Mouse (Mus musculus) stomach, postnatal 0 days (tissue): ENCODE data around the gene Fars2. TPM values are rescaled to one million over a fixed set of nuclear protein-coding genes. Genes with fewer than 3 reads are reported as not detected.

Source experiments
- ATAC-seq: fragments of 200-750 bp; cut with Nextera tagmentation; 2 replicates; pipeline ENCODE4 v1.8.0; 2017; ENCODE audit not compliant: low FRiP score, low TSS enrichment
- DNase-seq: peaks from one replicate; pipeline ENCODE4 v3.0.0-alpha.2; 2016; ENCODE audit warnings: low spot score
- H3K27ac ChIP-seq: fragments of 300-500 bp; sonication (generic); replicated peaks from 2 replicates; pipeline ENCODE4 v1.5.1; 2014; ENCODE audit warnings: mild to moderate bottlenecking, control low read depth
- H3K27me3 ChIP-seq: fragments of 300-500 bp; sonication (generic); 2 replicates; pipeline ENCODE4 v1.6.1; 2014; ENCODE audit warnings: low read length; ENCODE audit not compliant: control insufficient read depth, insufficient read depth
- H3K36me3 ChIP-seq: fragments of 300-500 bp; sonication (generic); 2 replicates; pipeline ENCODE4 v1.6.1; 2014; ENCODE audit warnings: low read length, mixed read lengths; ENCODE audit not compliant: control insufficient read depth, insufficient read depth
- H3K4me1 ChIP-seq: fragments of 300-500 bp; sonication (generic); replicated peaks from 2 replicates; pipeline ENCODE4 v1.6.1; 2014; ENCODE audit warnings: antibody characterized with exemption; ENCODE audit not compliant: control insufficient read depth, insufficient read depth
- H3K4me2 ChIP-seq: fragments of 300-500 bp; sonication (generic); replicated peaks from 2 replicates; pipeline ENCODE4 v1.6.1; 2014; ENCODE audit warnings: low read depth, mild to moderate bottlenecking, control low read depth, moderate library complexity
- H3K4me3 ChIP-seq: fragments of 300-500 bp; sonication (generic); 2 replicates; pipeline ENCODE4 v1.5.1; 2014; ENCODE audit warnings: low read depth, low read length, control low read depth
- H3K9ac ChIP-seq: fragments of 300-500 bp; sonication (generic); 2 replicates; pipeline ENCODE4 v1.6.1; 2014; ENCODE audit warnings: mild to moderate bottlenecking, low read length, control low read depth, mixed read lengths
- H3K9me3 ChIP-seq: fragments of 300-500 bp; sonication (generic); 2 replicates; pipeline ENCODE4 v1.6.1; 2016; ENCODE audit warnings: low read length; ENCODE audit not compliant: control insufficient read depth
- CTCF ChIP-seq: IDR thresholded peaks from 2 replicates; pipeline ENCODE4 v1.5.1; 2016; ENCODE audit warnings: antibody characterized with exemption, low read depth, mild to moderate bottlenecking, moderate library complexity
- EP300 ChIP-seq: optimal IDR thresholded peaks from 2 replicates; pipeline ENCODE3; 2016; ENCODE audit warnings: antibody characterized with exemption
- WGBS: fragments of 180-500 bp; shearing (Covaris S2); extraction: QIAGEN DNeasy Blood & Tissue Kit; methylation state at CpG from one replicate; pipeline ENCODE4 v1.1.7; 2014; 5-methylcytosine and 5-hydroxymethylcytosine counted together
- polyA plus RNA-seq: library from polyadenylated mRNA; unstranded; fragments of >200 nt; fragmentation: Nextera tagmentation; extraction: Ambion mirVana; gene quantifications from 2 replicates; pipeline ENCODE4 v1.2.1, GENCODE M21; 2015

Fars2 gene
- polyA plus RNA-seq, 1 experiment from 2014 or later: 31.7 TPM

- WGBS: 54% methylated on average over 3 of the region's 3 CpGs
These were observed 590.0 kb downstream of the Fars2 start for GRCm38 (mm10) chr13:36707088-36707690.

GRCm38 (mm10) chr13:36714101-36714500 lies 596.9 kb downstream of the Fars2 start:
- Histone ChIP-seq H3K9ac (no peak overlapping the region), H3K27ac (no peak overlapping the region), H3K9me3 (no peaks in the 10 kb centered on the region), H3K4me3 (no peak overlapping the region), H3K4me2 (no peak overlapping the region), H3K4me1 (no peaks in the 10 kb centered on the region), H3K27me3 (no peaks in the 10 kb centered on the region), H3K36me3 (no peaks in the 10 kb centered on the region)
- WGBS: 79% methylated on average over 2 of the region's 2 CpGs
- DNase-seq (no peak), ATAC-seq (no peak)
- no peak for TF ChIP-seq CTCF
- TF ChIP-seq EP300: no peak

More at GRCm38 (mm10) chr13:36707088-36707690, 590.0 kb downstream of the Fars2 start:
- Histone ChIP-seq H3K4me2 (no peak overlapping the region), H3K4me3 (no peak overlapping the region), H3K9ac (no peak overlapping the region), H3K27ac (no peak overlapping the region), H3K36me3 (no peaks in the 10 kb centered on the region), H3K27me3 (no peaks in the 10 kb centered on the region), H3K9me3 (no peaks in the 10 kb centered on the region), H3K4me1 (no peaks in the 10 kb centered on the region)
- no peak for DNase-seq
- TF ChIP-seq EP300: no peak
- TF ChIP-seq CTCF: no peak
- ATAC-seq: no peak

GRCm38 (mm10) chr13:36716708-36717107 lies 599.5 kb downstream of the Fars2 start:
- Histone ChIP-seq H3K4me2 (no peak overlapping the region), H3K4me3 (no peak overlapping the region), H3K9me3 (no peaks in the 10 kb centered on the region), H3K4me1 (no peaks in the 10 kb centered on the region), H3K36me3 (no peaks in the 10 kb centered on the region), H3K9ac (no peak overlapping the region), H3K27ac (no peak overlapping the region), H3K27me3 (no peaks in the 10 kb centered on the region)
- no peak for DNase-seq
- no peak for TF ChIP-seq EP300
- no peak for TF ChIP-seq CTCF
- no peak for ATAC-seq
- whole genome bisulfite sequencing: 50% methylated on average over 2 of the region's 2 CpGs

GRCm38 (mm10) chr13:36717376-36717775 lies 600.2 kb downstream of the Fars2 start:
- Histone ChIP-seq H3K27me3 (no peaks in the 10 kb centered on the region), H3K36me3 (no peaks in the 10 kb centered on the region), H3K27ac (no peak overlapping the region), H3K9me3 (no peaks in the 10 kb centered on the region), H3K4me1 (no peaks in the 10 kb centered on the region), H3K4me2 (no peak overlapping the region), H3K4me3 (no peak overlapping the region), H3K9ac (no peak overlapping the region)
- ATAC-seq: no peak
- DNase-seq: no peak
- no peak for TF ChIP-seq CTCF
- no peak for TF ChIP-seq EP300
- 56% methylated on average over 3 of the region's 3 CpGs for WGBS

GRCm38 (mm10) chr13:36720297-36721017 lies 603.2 kb downstream of the Fars2 start:
- no peaks in the 10 kb centered on the region for H3K9me3 ChIP-seq
- DNase-seq (no peak), ATAC-seq (no peak)
- no peak overlapping the region for H3K9ac ChIP-seq
- no peak overlapping the region for H3K4me3 ChIP-seq
- no peak overlapping the region for H3K27ac ChIP-seq
- TF ChIP-seq CTCF: no peak
- TF ChIP-seq EP300: no peak
- peaks cover 5% of the 10 kb centered on the region; the same call in 1 of the 2 replicates for H3K4me1 ChIP-seq
- H3K36me3 ChIP-seq: no peaks in the 10 kb centered on the region
- H3K4me2 ChIP-seq: no peak overlapping the region
- peaks cover 9% of the 10 kb centered on the region; the same call in 1 of the 2 replicates for H3K27me3 ChIP-seq
- WGBS: 91% methylated on average over 5 of the region's 5 CpGs

- H3K27me3 ChIP-seq: peaks cover 16% of the 10 kb centered on the region
- no peak overlapping the region for H3K9ac ChIP-seq
- H3K4me3 ChIP-seq: no peak overlapping the region
- ATAC-seq (no peak), DNase-seq (no peak)
- H3K9me3 ChIP-seq: no peaks in the 10 kb centered on the region
- H3K36me3 ChIP-seq: no peaks in the 10 kb centered on the region
- peaks cover 5% of the 10 kb centered on the region; the same call in 1 of the 2 replicates for H3K4me1 ChIP-seq
- TF ChIP-seq EP300: no peak
- TF ChIP-seq CTCF: no peak
- H3K27ac ChIP-seq: no peak overlapping the region
- no peak overlapping the region for H3K4me2 ChIP-seq
These were observed 605.1 kb downstream of the Fars2 start for GRCm38 (mm10) chr13:36722309-36722708.
